Mouse (Mus musculus) embryonic fibroblast, embryonic 13.5 days (primary cell): ENCODE measurements around the gene Slc1a4.

Source experiments
- CTCF ChIP-seq: IDR thresholded peaks from 2 replicates; pipeline ENCODE4 v1.5.1; 2011; ENCODE audit warnings: mild to moderate bottlenecking, control low read depth, low read length, moderate library complexity, borderline replicate concordance; ENCODE audit not compliant: insufficient read depth
- POLR2A ChIP-seq: IDR thresholded peaks from 2 replicates; pipeline ENCODE4 v1.6.1; 2011; ENCODE audit warnings: low read depth, mild to moderate bottlenecking, control low read depth, low read length, moderate library complexity

DNA sequence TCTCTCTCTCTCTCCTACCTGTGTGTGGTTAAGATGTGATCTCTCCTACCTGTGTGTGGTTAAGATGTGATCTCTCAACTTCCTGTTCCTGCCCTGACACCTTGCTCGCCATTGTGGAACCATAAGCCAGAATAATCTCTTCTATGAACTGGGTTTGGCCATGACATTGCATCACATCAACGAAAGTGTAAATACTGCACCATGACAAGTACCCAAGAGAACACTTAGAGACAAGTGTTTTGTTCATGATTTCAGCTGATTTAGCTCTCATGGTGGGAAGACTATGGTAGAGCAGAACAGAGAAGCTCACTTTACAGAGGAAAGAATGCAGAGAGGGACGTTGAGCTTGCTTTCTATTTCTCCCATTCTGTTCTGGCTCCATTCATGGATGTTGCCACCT, 48.0 kb downstream of the Slc1a4 start:
- TF ChIP-seq POLR2A, result no peak
- TF ChIP-seq CTCF, result no peak
